Mouse (Mus musculus) lung, postnatal 0 days (tissue): ENCODE results near the gene Fhl2.

ENCODE experiments used
- CTCF ChIP-seq: IDR thresholded peaks from 2 replicates; pipeline ENCODE4 v1.5.1; 2016; ENCODE audit warnings: antibody characterized with exemption, mild to moderate bottlenecking
- EP300 ChIP-seq: IDR thresholded peaks from 2 replicates; pipeline ENCODE4 v1.6.1; 2016; ENCODE audit warnings: antibody characterized with exemption, mild to moderate bottlenecking, control low read depth

GRCm38 (mm10) chr1:43223097-43223496 is 26.3 kb upstream of the Fhl2 start:
- no peak for TF ChIP-seq EP300
- no peak for TF ChIP-seq CTCF
